Mouse (Mus musculus) thymus, postnatal 0 days (tissue): ENCODE measurements around the gene Tnfsf9. TPM values are rescaled to one million over a fixed set of nuclear protein-coding genes. Genes with fewer than 3 reads are reported as not detected.

Experiments
- DNase-seq: peaks from one replicate; pipeline ENCODE4 v3.0.0-alpha.2; 2015; ENCODE audit warnings: low spot score
- polyA plus RNA-seq: library from polyadenylated mRNA; unstranded; fragments of >200 nt; fragmentation: Nextera tagmentation; extraction: Ambion mirVana; gene quantifications from 2 replicates; pipeline ENCODE4 v1.2.1, GENCODE M21; 2015

The Tnfsf9 gene
- polyA plus RNA-seq, 1 experiment from 2014 or later: 2.7 TPM

GRCm38 (mm10) chr17:57094222-57094621 is 10.9 kb upstream of the Tnfsf9 start:
- DNase-seq: no peak

- peak; percentile 51 for DNase-seq
Measured at GRCm38 (mm10) chr17:57095855-57096622, 9.1 kb upstream of the Tnfsf9 start.

- peak; percentile 86 for DNase-seq
Measured at GRCm38 (mm10) chr17:57096623-57096920, 8.6 kb upstream of the Tnfsf9 start.

- no peak for DNase-seq
Measured at GRCm38 (mm10) chr17:57098321-57098720, 6.8 kb upstream of the Tnfsf9 start.

- DNase-seq: peak; percentile 56
Measured at GRCm38 (mm10) chr17:57099629-57100325, 5.3 kb upstream of the Tnfsf9 start.

- no peak for DNase-seq
Measured at GRCm38 (mm10) chr17:57102276-57102675, 2.8 kb upstream of the Tnfsf9 start.

- no peak for DNase-seq
Measured at GRCm38 (mm10) chr17:57104496-57104895, 629 bp upstream of the Tnfsf9 start.

GRCm38 (mm10) chr17:57106035-57106368 is 877 bp downstream of the Tnfsf9 start:
- no peak for DNase-seq

- DNase-seq: no peak
Measured at GRCm38 (mm10) chr17:57107064-57107463, 1.9 kb downstream of the Tnfsf9 start.

- DNase-seq: no peak
Measured at GRCm38 (mm10) chr17:57108040-57108665, 3.0 kb downstream of the Tnfsf9 start.

GRCm38 (mm10) chr17:57108666-57109171 is 3.6 kb downstream of the Tnfsf9 start:
- DNase-seq: no peak

- no peak for DNase-seq
Measured at GRCm38 (mm10) chr17:57110005-57110404, 4.9 kb downstream of the Tnfsf9 start.

GRCm38 (mm10) chr17:57112768-57113474 is 7.8 kb downstream of the Tnfsf9 start:
- no peak for DNase-seq

GRCm38 (mm10) chr17:57116801-57117200 is 11.7 kb downstream of the Tnfsf9 start:
- no peak for DNase-seq

GRCm38 (mm10) chr17:57118524-57119349 is 13.6 kb downstream of the Tnfsf9 start:
- no peak for DNase-seq

GRCm38 (mm10) chr17:57121856-57122255 is 16.7 kb downstream of the Tnfsf9 start:
- DNase-seq: no peak

GRCm38 (mm10) chr17:57123192-57124118 is 18.3 kb downstream of the Tnfsf9 start:
- no peak for DNase-seq

GRCm38 (mm10) chr17:57124792-57125191 is 19.7 kb downstream of the Tnfsf9 start:
- no peak for DNase-seq

GRCm38 (mm10) chr17:57125853-57126622 is 20.9 kb downstream of the Tnfsf9 start:
- DNase-seq: no peak
